Mouse (Mus musculus): ENCODE data around the gene Alox5ap. TPM values are rescaled to one million over a fixed set of nuclear protein-coding genes. Genes with fewer than 3 reads are reported as not detected.
A peak's percentile ranks its signal among the peaks of the same experiment; 100 is the strongest.

Gene Alox5ap
- polyA plus RNA-seq, 1 experiment from 2014 or later, result 9.3 TPM

DNA sequence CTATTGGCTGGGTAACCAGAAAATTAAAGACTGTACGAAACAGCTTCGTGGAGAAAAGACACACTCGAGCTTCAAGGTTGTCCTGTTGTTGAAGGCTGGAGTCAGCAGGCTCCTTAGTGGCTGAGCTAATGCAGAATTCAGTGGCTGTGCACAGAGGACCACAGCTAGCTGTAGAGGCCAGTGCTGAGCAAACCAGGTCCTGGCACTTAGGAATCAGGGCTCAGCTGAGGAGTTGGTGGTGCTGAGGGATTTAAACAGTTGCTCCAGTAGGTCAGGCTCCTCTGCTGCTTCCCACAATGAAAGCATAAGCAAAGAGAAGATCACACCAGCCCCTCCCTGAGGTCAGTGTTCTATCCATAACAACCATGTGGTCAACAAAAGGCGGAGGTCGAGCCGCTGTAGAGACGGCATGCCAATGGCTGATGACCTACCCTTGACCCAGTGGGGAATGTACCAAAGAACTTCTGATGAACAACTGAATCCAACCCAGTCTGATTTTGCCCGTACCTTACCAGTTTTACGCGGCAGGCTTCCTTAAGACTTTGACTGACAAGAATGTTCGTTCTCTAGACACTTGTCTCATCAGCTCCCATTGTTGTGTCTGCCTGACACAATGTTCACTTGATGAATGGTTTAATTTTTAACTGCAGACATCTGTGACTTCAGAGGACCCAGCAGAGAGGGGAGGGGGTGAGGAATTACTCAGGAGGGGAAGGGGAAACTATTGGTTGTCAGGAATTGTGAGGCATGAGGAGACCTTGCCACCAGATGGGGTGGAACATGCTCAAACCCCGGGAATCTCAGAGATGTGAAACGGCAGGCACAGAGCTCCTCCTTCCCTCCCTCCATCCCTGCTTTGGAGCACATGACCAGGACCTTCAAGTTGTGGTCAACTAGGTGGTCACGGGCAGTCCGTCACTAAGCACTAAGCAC lies 57.6 kb downstream of the Alox5ap start:
- Histone ChIP-seq H3K36me3 (ENCODE audit: insufficient read depth) (no peaks in the 10 kb centered on the region), H3K9me3 (ENCODE audit: low read depth, low read length) (no peaks in the 10 kb centered on the region), H3K4me3 (ENCODE audit: low read depth, low read length) (no peak overlapping the region), H3K4me1 (ENCODE audit: insufficient read depth) (peaks cover 25% of the 10 kb centered on the region), H3K27ac (ENCODE audit: low read depth) (peak overlapping the region; percentile 80), H3K9ac (no peak overlapping the region), H3K27me3 (ENCODE audit: insufficient read depth, low read length) (no peaks in the 10 kb centered on the region), H3K4me2 (no peak overlapping the region)
- no peak for ATAC-seq (ENCODE audit: insufficient read depth)
- DNase-seq, result peak; percentile 46
- 19% methylated on average over 15 of the region's 15 CpGs for WGBS
- 0 out of 2 replicates have a peak, but pooled peaks have one; percentile 12 for TF ChIP-seq CTCF (IDR thresholded peaks at IDR 0.05; ENCODE audit: low read depth)

DNA sequence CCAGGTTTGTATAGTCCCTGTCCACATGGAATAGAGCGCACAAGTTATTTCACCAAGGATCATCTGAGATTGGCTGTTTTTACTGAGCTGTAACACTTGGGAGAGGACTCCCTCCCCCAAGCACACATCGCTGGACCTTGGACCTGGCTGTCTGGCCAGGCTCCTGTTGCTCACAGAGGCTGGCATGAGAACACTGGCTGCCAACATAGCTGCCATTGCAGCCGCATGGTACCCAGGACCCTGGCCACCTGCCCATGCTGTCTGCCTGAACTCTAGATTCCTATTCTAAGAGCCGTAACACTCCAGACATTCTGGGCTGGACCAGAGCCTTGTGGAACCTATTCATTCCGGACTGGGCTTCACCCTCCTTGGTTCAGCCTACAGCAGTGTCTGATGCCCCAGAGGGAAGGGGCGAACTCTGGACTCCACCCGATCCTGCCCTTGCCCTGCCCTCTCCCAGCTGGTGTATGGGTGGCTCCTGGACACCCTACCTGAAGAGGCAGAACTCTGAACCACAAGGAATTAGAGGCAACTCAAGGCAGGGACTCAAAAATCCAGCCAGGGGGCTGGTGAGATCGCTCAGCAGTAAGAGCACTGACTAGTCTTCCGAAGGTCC lies 58.5 kb downstream of the Alox5ap start:
- ATAC-seq (ENCODE audit: insufficient read depth) (no peak), DNase-seq (no peak)
- no peak for TF ChIP-seq CTCF (IDR thresholded peaks at IDR 0.05; ENCODE audit: low read depth)
- H3K4me2 ChIP-seq, result no peak overlapping the region
- no peaks in the 10 kb centered on the region for H3K9me3 ChIP-seq (ENCODE audit: low read depth, low read length)
- 0 out of 2 replicates have a peak overlapping the region, but pooled peaks have one; percentile 54 for H3K27ac ChIP-seq (ENCODE audit: low read depth)
- H3K9ac ChIP-seq, result 0 out of 2 replicates have a peak overlapping the region, but pooled peaks have one; percentile 3
- H3K4me3 ChIP-seq (ENCODE audit: low read depth, low read length), result no peak overlapping the region
- WGBS, result 75% methylated on average over 9 of the region's 9 CpGs
- no peaks in the 10 kb centered on the region for H3K36me3 ChIP-seq (ENCODE audit: insufficient read depth)
- H3K27me3 ChIP-seq (ENCODE audit: insufficient read depth, low read length), result no peaks in the 10 kb centered on the region
- H3K4me1 ChIP-seq (ENCODE audit: insufficient read depth), result peaks cover 25% of the 10 kb centered on the region

DNA sequence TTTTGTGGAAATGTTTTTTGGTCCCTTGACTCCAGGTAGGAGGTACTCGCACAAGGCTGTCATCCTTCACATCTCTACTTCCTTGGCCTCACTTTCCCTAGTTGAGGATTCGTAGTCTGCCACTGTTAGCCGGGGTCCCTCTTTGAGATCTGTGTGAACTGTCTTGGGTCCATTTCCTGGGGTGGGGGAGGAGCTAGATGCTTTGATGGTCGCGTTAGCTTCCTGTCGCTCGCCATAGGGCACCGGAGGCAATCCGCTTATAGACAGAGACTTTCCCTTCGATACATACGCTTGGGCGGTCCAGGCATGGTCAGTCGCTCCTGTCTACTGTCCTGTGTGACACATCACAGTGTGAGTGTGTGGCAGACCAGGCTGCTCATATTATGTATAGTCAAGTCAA lies 60.2 kb downstream of the Alox5ap start:
- Histone ChIP-seq H3K27ac (ENCODE audit: low read depth) (no peak overlapping the region), H3K4me3 (ENCODE audit: low read depth, low read length) (no peak overlapping the region), H3K9ac (no peak overlapping the region), H3K4me2 (no peak overlapping the region), H3K27me3 (ENCODE audit: insufficient read depth, low read length) (no peaks in the 10 kb centered on the region), H3K36me3 (ENCODE audit: insufficient read depth) (no peaks in the 10 kb centered on the region), H3K9me3 (ENCODE audit: low read depth, low read length) (no peaks in the 10 kb centered on the region), H3K4me1 (ENCODE audit: insufficient read depth) (peaks cover 24% of the 10 kb centered on the region)
- no peak for TF ChIP-seq CTCF (IDR thresholded peaks at IDR 0.05; ENCODE audit: low read depth)
- DNase-seq, result no peak
- ATAC-seq (ENCODE audit: insufficient read depth), result no peak
- 68% methylated on average over 13 of the region's 13 CpGs for WGBS

DNA sequence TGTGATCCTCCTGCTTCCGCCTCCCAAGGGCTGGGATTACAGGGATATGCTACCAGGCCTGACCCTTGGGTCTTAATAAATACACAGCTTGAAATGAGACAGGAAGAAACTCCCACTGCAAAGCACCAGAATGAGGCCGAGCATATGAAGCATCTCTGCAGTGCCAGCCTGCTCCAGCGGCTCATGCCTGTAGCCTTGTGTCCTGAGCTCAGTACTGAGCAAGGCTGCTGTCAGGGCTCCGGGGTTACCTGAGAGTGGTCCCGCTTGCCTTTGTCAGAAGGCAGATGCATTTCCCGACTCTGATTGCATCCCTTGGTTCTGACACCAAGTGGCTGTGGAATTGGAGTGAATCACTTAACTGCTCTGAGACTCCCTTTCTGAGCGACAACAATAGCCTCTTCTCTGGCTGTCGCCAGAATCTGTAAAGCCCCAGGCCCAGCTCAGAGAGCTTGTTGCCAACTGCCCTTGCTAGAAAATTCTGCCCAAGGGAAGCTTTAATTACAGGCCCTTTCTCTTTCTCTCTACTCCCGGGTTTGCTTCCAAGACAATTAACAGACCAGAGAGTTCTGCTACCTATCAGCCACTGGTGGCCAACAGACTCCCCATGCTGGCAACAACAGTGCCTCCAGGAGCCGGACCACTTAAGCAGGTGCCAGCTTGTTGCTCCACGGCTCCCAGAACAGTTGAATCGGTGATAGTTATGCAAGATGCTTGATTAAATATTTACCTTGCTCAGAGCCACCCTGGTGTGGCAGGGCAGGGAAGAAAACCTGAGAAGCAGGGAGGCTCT lies 64.7 kb downstream of the Alox5ap start:
- Histone ChIP-seq H3K27me3 (ENCODE audit: insufficient read depth, low read length) (no peaks in the 10 kb centered on the region), H3K4me2 (no peak overlapping the region), H3K36me3 (ENCODE audit: insufficient read depth) (no peaks in the 10 kb centered on the region), H3K4me3 (ENCODE audit: low read depth, low read length) (no peak overlapping the region), H3K27ac (ENCODE audit: low read depth) (peak overlapping the region; percentile 48; the same call in 1 of the 2 replicates), H3K9me3 (ENCODE audit: low read depth, low read length) (no peaks in the 10 kb centered on the region), H3K9ac (no peak overlapping the region; the same call in 1 of the 2 replicates), H3K4me1 (ENCODE audit: insufficient read depth) (peaks cover 11% of the 10 kb centered on the region; the same call in 1 of the 2 replicates)
- no peak for ATAC-seq (ENCODE audit: insufficient read depth)
- peak; percentile 38 for DNase-seq
- no peak for TF ChIP-seq CTCF (IDR thresholded peaks at IDR 0.05; ENCODE audit: low read depth)
- WGBS, result 49% methylated on average over 12 of the region's 12 CpGs

DNA sequence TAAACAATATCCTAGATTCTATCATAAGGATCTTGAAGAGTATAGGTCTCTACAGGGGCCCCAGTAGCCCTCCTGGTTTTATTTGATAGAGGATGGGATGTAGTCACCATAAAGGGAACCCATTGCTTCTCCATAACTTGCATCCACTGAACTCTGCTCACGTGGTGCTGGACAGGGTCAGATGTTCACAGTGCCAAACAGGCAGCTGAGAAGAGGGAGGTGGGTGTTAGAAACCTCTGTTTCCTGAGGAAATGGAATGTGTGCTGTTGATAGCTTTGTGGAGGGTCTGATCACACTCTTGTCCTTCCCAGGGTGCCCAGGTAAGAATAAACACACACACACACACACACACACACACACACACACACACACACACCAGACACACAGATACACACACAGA lies 66.0 kb downstream of the Alox5ap start:
- Histone ChIP-seq H3K9ac (no peak overlapping the region), H3K36me3 (ENCODE audit: insufficient read depth) (no peaks in the 10 kb centered on the region), H3K9me3 (ENCODE audit: low read depth, low read length) (no peaks in the 10 kb centered on the region), H3K4me2 (no peak overlapping the region), H3K27ac (ENCODE audit: low read depth) (no peak overlapping the region), H3K4me3 (ENCODE audit: low read depth, low read length) (no peak overlapping the region), H3K4me1 (ENCODE audit: insufficient read depth) (peaks cover 11% of the 10 kb centered on the region; the same call in 1 of the 2 replicates), H3K27me3 (ENCODE audit: insufficient read depth, low read length) (no peaks in the 10 kb centered on the region)
- TF ChIP-seq CTCF (IDR thresholded peaks at IDR 0.05; ENCODE audit: low read depth), result no peak
- DNase-seq (no peak), ATAC-seq (ENCODE audit: insufficient read depth) (no peak)
- WGBS, result 13% methylated on average over 1 of the region's 1 CpGs

DNA sequence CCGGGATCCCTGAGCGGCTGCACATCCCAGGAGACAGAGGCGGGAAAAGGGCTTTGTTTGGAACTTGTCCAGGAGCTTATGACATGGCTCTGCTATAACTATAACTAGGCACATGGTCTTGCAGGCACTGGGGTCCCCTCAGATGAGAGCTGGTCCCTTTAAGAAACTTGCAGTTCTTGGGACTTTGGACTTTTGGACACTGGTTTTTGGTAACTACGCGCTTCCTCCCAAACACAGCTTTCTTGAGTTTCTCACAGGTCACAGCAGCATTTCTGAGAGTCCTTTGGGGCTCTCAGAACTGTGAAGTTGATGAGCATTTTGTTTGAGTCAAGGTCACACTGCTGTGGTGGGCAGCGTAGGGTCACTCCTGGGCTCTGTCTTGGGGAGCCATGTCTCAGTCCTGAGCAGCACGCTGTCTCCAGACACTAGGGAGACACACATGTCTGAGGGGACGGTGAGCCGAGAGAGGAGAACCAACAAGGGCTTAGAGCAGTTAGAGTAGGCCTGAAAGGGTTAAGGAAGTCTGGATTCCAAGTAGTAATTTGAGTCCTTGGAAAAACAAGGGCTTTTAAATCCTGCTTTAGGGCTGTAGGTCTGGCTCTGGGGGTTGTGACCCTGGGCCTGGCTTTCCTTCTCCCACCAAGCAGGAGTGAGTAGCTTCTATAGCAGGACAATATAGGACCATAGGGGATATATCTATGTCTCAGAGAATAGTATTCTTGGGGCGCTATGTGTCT lies 67.0 kb downstream of the Alox5ap start:
- H3K9ac ChIP-seq, result no peak overlapping the region
- H3K36me3 ChIP-seq (ENCODE audit: insufficient read depth), result no peaks in the 10 kb centered on the region
- no peaks in the 10 kb centered on the region for H3K9me3 ChIP-seq (ENCODE audit: low read depth, low read length)
- no peak overlapping the region for H3K4me3 ChIP-seq (ENCODE audit: low read depth, low read length)
- ATAC-seq (ENCODE audit: insufficient read depth) (no peak), DNase-seq (peak; percentile 73)
- peaks cover 11% of the 10 kb centered on the region; the same call in 1 of the 2 replicates for H3K4me1 ChIP-seq (ENCODE audit: insufficient read depth)
- no peak overlapping the region for H3K4me2 ChIP-seq
- H3K27ac ChIP-seq (ENCODE audit: low read depth), result peak overlapping the region; percentile 47; the same call in 1 of the 2 replicates
- no peak for TF ChIP-seq CTCF (IDR thresholded peaks at IDR 0.05; ENCODE audit: low read depth)
- 28% methylated on average over 10 of the region's 10 CpGs for WGBS
- no peaks in the 10 kb centered on the region for H3K27me3 ChIP-seq (ENCODE audit: insufficient read depth, low read length)

All from lung, embryonic 14.5 days (tissue).